Mouse (Mus musculus): ENCODE results near the gene Hmgb4. TPM values are rescaled to one million over a fixed set of nuclear protein-coding genes. Genes with fewer than 3 reads are reported as not detected.

Hmgb4 gene
- polyA plus RNA-seq (2015; fragmentation: Nextera tagmentation; extraction: Ambion mirVana), result not detected in 2 replicates

- H3K9ac ChIP-seq (replicated peaks; ENCODE audit: low read depth, low read length), result no peak within 1 kb of the TSS
- no peaks in the 10 kb centered on the region for H3K4me1 ChIP-seq (replicated peaks; ENCODE audit: control insufficient read depth, insufficient read depth, low read length)
- no peak for ATAC-seq
- no peak within 1 kb of the TSS for H3K4me3 ChIP-seq (replicated peaks; ENCODE audit: low read length)
- H3K27ac ChIP-seq (ENCODE audit: low read length), result no peak within 1 kb of the TSS
- H3K9me3 ChIP-seq (ENCODE audit: control insufficient read depth, low read length), result no peaks in the 10 kb centered on the region
- no peak within 1 kb of the TSS for H3K4me2 ChIP-seq (ENCODE audit: low read length)
- WGBS, result 52% methylated on average over 8 of the region's 8 CpGs
- H3K36me3 ChIP-seq (ENCODE audit: control insufficient read depth, insufficient read depth), result no peaks in the 10 kb centered on the region
- no peaks in the 10 kb centered on the region for H3K27me3 ChIP-seq (replicated peaks; ENCODE audit: control insufficient read depth, insufficient read depth, low read length)
Observed at GRCm38 (mm10) chr4:128260907-128261560, at the start of gene Hmgb4. Gene Hmgb4, minus strand, starts transcription at chr4:128260957.

GRCm38 (mm10) chr4:128306011-128306410 is 45.3 kb upstream of the Hmgb4 start:
- 90% methylated on average over 8 of the region's 8 CpGs for WGBS
- no peak overlapping the region for H3K4me3 ChIP-seq (replicated peaks; ENCODE audit: low read length)
- no peaks in the 10 kb centered on the region for H3K9me3 ChIP-seq (ENCODE audit: control insufficient read depth, low read length)
- H3K27ac ChIP-seq (ENCODE audit: low read length), result no peak overlapping the region
- no peaks in the 10 kb centered on the region for H3K27me3 ChIP-seq (replicated peaks; ENCODE audit: control insufficient read depth, insufficient read depth, low read length)
- ATAC-seq, result no peak
- no peak overlapping the region for H3K4me2 ChIP-seq (ENCODE audit: low read length)
- no peaks in the 10 kb centered on the region for H3K36me3 ChIP-seq (ENCODE audit: control insufficient read depth, insufficient read depth)
- 0 out of 2 replicates have a peak, but pooled peaks cover 3% of the 10 kb centered on the region for H3K4me1 ChIP-seq (replicated peaks; ENCODE audit: control insufficient read depth, insufficient read depth, low read length)
- no peak overlapping the region for H3K9ac ChIP-seq (replicated peaks; ENCODE audit: low read depth, low read length)

GRCm38 (mm10) chr4:128304049-128304448 is 43.3 kb upstream of the Hmgb4 start:
- 70% methylated on average over 8 of the region's 8 CpGs for WGBS
- no peak overlapping the region for H3K27ac ChIP-seq (ENCODE audit: low read length)
- ATAC-seq, result no peak

GRCm38 (mm10) chr4:128288095-128288494 is 27.3 kb upstream of the Hmgb4 start:
- H3K9me3 ChIP-seq (ENCODE audit: control insufficient read depth, low read length), result no peaks in the 10 kb centered on the region
- no peaks in the 10 kb centered on the region for H3K36me3 ChIP-seq (ENCODE audit: control insufficient read depth, insufficient read depth)
- no peak overlapping the region for H3K9ac ChIP-seq (replicated peaks; ENCODE audit: low read depth, low read length)
- no peak overlapping the region for H3K4me2 ChIP-seq (ENCODE audit: low read length)
- no peak overlapping the region; the same call in 1 of the 2 replicates for H3K27ac ChIP-seq (ENCODE audit: low read length)
- 0 out of 2 replicates have a peak, but pooled peaks cover 4% of the 10 kb centered on the region for H3K4me1 ChIP-seq (replicated peaks; ENCODE audit: control insufficient read depth, insufficient read depth, low read length)
- H3K27me3 ChIP-seq (replicated peaks; ENCODE audit: control insufficient read depth, insufficient read depth, low read length), result no peaks in the 10 kb centered on the region
- H3K4me3 ChIP-seq (replicated peaks; ENCODE audit: low read length), result no peak overlapping the region
- WGBS, result 33% methylated on average over 7 of the region's 7 CpGs
- ATAC-seq, result peak; percentile 80

More at GRCm38 (mm10) chr4:128304049-128304448, 43.3 kb upstream of the Hmgb4 start:
- H3K36me3 ChIP-seq (ENCODE audit: control insufficient read depth, insufficient read depth), result no peaks in the 10 kb centered on the region
- no peak overlapping the region for H3K4me3 ChIP-seq (replicated peaks; ENCODE audit: low read length)
- no peak overlapping the region for H3K4me2 ChIP-seq (ENCODE audit: low read length)
- H3K9me3 ChIP-seq (ENCODE audit: control insufficient read depth, low read length), result no peaks in the 10 kb centered on the region
- H3K27me3 ChIP-seq (replicated peaks; ENCODE audit: control insufficient read depth, insufficient read depth, low read length), result no peaks in the 10 kb centered on the region
- 0 out of 2 replicates have a peak, but pooled peaks cover 3% of the 10 kb centered on the region for H3K4me1 ChIP-seq (replicated peaks; ENCODE audit: control insufficient read depth, insufficient read depth, low read length)
- no peak overlapping the region for H3K9ac ChIP-seq (replicated peaks; ENCODE audit: low read depth, low read length)

- Histone ChIP-seq H3K4me3 (replicated peaks; ENCODE audit: low read length) (no peak overlapping the region), H3K4me2 (ENCODE audit: low read length) (no peak overlapping the region), H3K9ac (replicated peaks; ENCODE audit: low read depth, low read length) (no peak overlapping the region), H3K4me1 (replicated peaks; ENCODE audit: control insufficient read depth, insufficient read depth, low read length) (0 out of 2 replicates have a peak, but pooled peaks cover 4% of the 10 kb centered on the region), H3K27me3 (replicated peaks; ENCODE audit: control insufficient read depth, insufficient read depth, low read length) (no peaks in the 10 kb centered on the region), H3K36me3 (ENCODE audit: control insufficient read depth, insufficient read depth) (no peaks in the 10 kb centered on the region), H3K27ac (ENCODE audit: low read length) (no peak overlapping the region), H3K9me3 (ENCODE audit: control insufficient read depth, low read length) (no peaks in the 10 kb centered on the region)
- WGBS, result 57% methylated on average over 1 of the region's 1 CpGs
- ATAC-seq, result no peak
Observed at GRCm38 (mm10) chr4:128285009-128285408, 24.3 kb upstream of the Hmgb4 start.

GRCm38 (mm10) chr4:128275586-128275985 is 14.8 kb upstream of the Hmgb4 start:
- H3K4me2 ChIP-seq (ENCODE audit: low read length), result no peak overlapping the region
- H3K27me3 ChIP-seq (replicated peaks; ENCODE audit: control insufficient read depth, insufficient read depth, low read length), result no peaks in the 10 kb centered on the region
- no peaks in the 10 kb centered on the region for H3K9me3 ChIP-seq (ENCODE audit: control insufficient read depth, low read length)
- no peak overlapping the region for H3K9ac ChIP-seq (replicated peaks; ENCODE audit: low read depth, low read length)
- H3K27ac ChIP-seq (ENCODE audit: low read length), result no peak overlapping the region
- ATAC-seq, result no peak
- 48% methylated on average over 6 of the region's 6 CpGs for WGBS
- H3K4me1 ChIP-seq (replicated peaks; ENCODE audit: control insufficient read depth, insufficient read depth, low read length), result peaks cover 28% of the 10 kb centered on the region
- H3K4me3 ChIP-seq (replicated peaks; ENCODE audit: low read length), result no peak overlapping the region
- H3K36me3 ChIP-seq (ENCODE audit: control insufficient read depth, insufficient read depth), result no peaks in the 10 kb centered on the region

- Histone ChIP-seq H3K27me3 (replicated peaks; ENCODE audit: control insufficient read depth, insufficient read depth, low read length) (no peaks in the 10 kb centered on the region), H3K27ac (ENCODE audit: low read length) (no peak overlapping the region), H3K4me3 (replicated peaks; ENCODE audit: low read length) (no peak overlapping the region), H3K4me2 (ENCODE audit: low read length) (no peak overlapping the region), H3K9me3 (ENCODE audit: control insufficient read depth, low read length) (no peaks in the 10 kb centered on the region), H3K4me1 (replicated peaks; ENCODE audit: control insufficient read depth, insufficient read depth, low read length) (peaks cover 33% of the 10 kb centered on the region), H3K36me3 (ENCODE audit: control insufficient read depth, insufficient read depth) (no peaks in the 10 kb centered on the region), H3K9ac (replicated peaks; ENCODE audit: low read depth, low read length) (no peak overlapping the region)
- no peak for ATAC-seq
- WGBS, result 77% methylated on average over 5 of the region's 5 CpGs
Observed at GRCm38 (mm10) chr4:128275116-128275515, 14.4 kb upstream of the Hmgb4 start.

- H3K9me3 ChIP-seq (ENCODE audit: control insufficient read depth, low read length), result no peaks in the 10 kb centered on the region
- H3K9ac ChIP-seq (replicated peaks; ENCODE audit: low read depth, low read length), result no peak overlapping the region
- no peak for ATAC-seq
- H3K4me3 ChIP-seq (replicated peaks; ENCODE audit: low read length), result no peak overlapping the region
- no peaks in the 10 kb centered on the region for H3K36me3 ChIP-seq (ENCODE audit: control insufficient read depth, insufficient read depth)
- no peak overlapping the region for H3K27ac ChIP-seq (ENCODE audit: low read length)
- 58% methylated on average over 11 of the region's 11 CpGs for WGBS
- no peak overlapping the region for H3K4me2 ChIP-seq (ENCODE audit: low read length)
- peaks cover 35% of the 10 kb centered on the region for H3K4me1 ChIP-seq (replicated peaks; ENCODE audit: control insufficient read depth, insufficient read depth, low read length)
- H3K27me3 ChIP-seq (replicated peaks; ENCODE audit: control insufficient read depth, insufficient read depth, low read length), result no peaks in the 10 kb centered on the region
Observed at GRCm38 (mm10) chr4:128273146-128273545, 12.4 kb upstream of the Hmgb4 start.

GRCm38 (mm10) chr4:128272501-128272900 is 11.7 kb upstream of the Hmgb4 start:
- Histone ChIP-seq H3K4me3 (replicated peaks; ENCODE audit: low read length) (no peak overlapping the region), H3K4me1 (replicated peaks; ENCODE audit: control insufficient read depth, insufficient read depth, low read length) (peaks cover 35% of the 10 kb centered on the region), H3K27ac (ENCODE audit: low read length) (no peak overlapping the region), H3K27me3 (replicated peaks; ENCODE audit: control insufficient read depth, insufficient read depth, low read length) (no peaks in the 10 kb centered on the region), H3K36me3 (ENCODE audit: control insufficient read depth, insufficient read depth) (0 out of 2 replicates have a peak, but pooled peaks cover under 1% of the 10 kb centered on the region), H3K9me3 (ENCODE audit: control insufficient read depth, low read length) (no peaks in the 10 kb centered on the region), H3K9ac (replicated peaks; ENCODE audit: low read depth, low read length) (no peak overlapping the region), H3K4me2 (ENCODE audit: low read length) (no peak overlapping the region)
- peak; percentile 8; the same call in 1 of the 2 replicates for ATAC-seq
- WGBS, result 48% methylated on average over 6 of the region's 6 CpGs

Measured in forebrain, embryonic 16.5 days (tissue).